Mouse (Mus musculus): Measurements from ENCODE around the gene Gm28374. TPM values are rescaled to one million over a fixed set of nuclear protein-coding genes. Genes with fewer than 3 reads are reported as not detected.
"Not testable (repeated sequence)": the region's sequence is repeated elsewhere in the genome, so short reads cannot be mapped to it uniquely, and the experiment has no call there.

Gene Gm28374
- 0.26 TPM for polyA plus RNA-seq (2012; fragmentation: generic; extraction: Trizol)

- no peaks in the 10 kb centered on the region for H3K36me3 ChIP-seq (ENCODE audit: control insufficient read depth, insufficient read depth)
- no peak within 1 kb of the TSS for H3K4me3 ChIP-seq
- TF ChIP-seq TCF12 (IDR thresholded peaks at IDR 0.05; ENCODE audit: insufficient read depth, poor library complexity, severe bottlenecking), result no peak
- TF ChIP-seq MAX (IDR thresholded peaks at IDR 0.05; ENCODE audit: low read depth), result no peak
- no peak for TF ChIP-seq MYOG (IDR thresholded peaks at IDR 0.05; ENCODE audit: control insufficient read depth in 1 of 3, insufficient read depth in 1 of 3, insufficient read length in 2 of 3, low read depth in 2 of 3)
- TF ChIP-seq MYOD1 (IDR thresholded peaks at IDR 0.05; ENCODE audit: control insufficient read depth in 1 of 3, insufficient read length in 2 of 3, low read depth in 2 of 3), result no peak
- no peak for TF ChIP-seq REST (IDR thresholded peaks at IDR 0.05; ENCODE audit: insufficient read depth, insufficient read length)
- TF ChIP-seq CEBPB (IDR thresholded peaks at IDR 0.05; ENCODE audit: insufficient read depth, poor library complexity, severe bottlenecking), result no peak
- no peak for TF ChIP-seq POLR2AphosphoS2 (IDR thresholded peaks at IDR 0.05; ENCODE audit: insufficient read length, low read depth)
- TF ChIP-seq USF1 (IDR thresholded peaks at IDR 0.05; ENCODE audit: low read depth), result no peak
- TF ChIP-seq E2F4 (IDR thresholded peaks at IDR 0.05; ENCODE audit: insufficient read depth), result no peak
- TF ChIP-seq SRF (IDR thresholded peaks at IDR 0.05; ENCODE audit: control insufficient read depth, insufficient read length, low read depth), result no peak
- TF ChIP-seq TCF3 (IDR thresholded peaks at IDR 0.05; ENCODE audit: insufficient read length, low read depth), result no peak
- TF ChIP-seq POLR2A (IDR thresholded peaks at IDR 0.05; ENCODE audit: insufficient read length, low read depth), result no peak
- H3ac ChIP-seq (ENCODE audit: control insufficient read depth, insufficient read length), result no peak within 1 kb of the TSS
- H3K79me2 ChIP-seq (ENCODE audit: control insufficient read depth, insufficient read depth), result peaks cover 37% of the 10 kb centered on the region
- H3K4me2 ChIP-seq (ENCODE audit: low read depth), result no peak within 1 kb of the TSS
- no peaks in the 10 kb centered on the region for H3K27me3 ChIP-seq (ENCODE audit: control insufficient read depth, insufficient read depth, insufficient read length)
Observed at GRCm38 (mm10) chr19:6082156-6082555, at the start of gene Gm28374. Gene Gm28374, minus strand, starts transcription at chr19:6082256.

GRCm38 (mm10) chr19:6130414-6131128, 48.5 kb upstream of the Gm28374 start:
- H3K27me3 ChIP-seq (ENCODE audit: control insufficient read depth, insufficient read depth, insufficient read length); H3K4me2 ChIP-seq (ENCODE audit: low read depth); H3K4me3 ChIP-seq; H3K36me3 ChIP-seq (ENCODE audit: control insufficient read depth, insufficient read depth); H3K79me2 ChIP-seq (ENCODE audit: control insufficient read depth, insufficient read depth); H3ac ChIP-seq (ENCODE audit: control insufficient read depth, insufficient read length): not testable (repeated sequence)

DNA sequence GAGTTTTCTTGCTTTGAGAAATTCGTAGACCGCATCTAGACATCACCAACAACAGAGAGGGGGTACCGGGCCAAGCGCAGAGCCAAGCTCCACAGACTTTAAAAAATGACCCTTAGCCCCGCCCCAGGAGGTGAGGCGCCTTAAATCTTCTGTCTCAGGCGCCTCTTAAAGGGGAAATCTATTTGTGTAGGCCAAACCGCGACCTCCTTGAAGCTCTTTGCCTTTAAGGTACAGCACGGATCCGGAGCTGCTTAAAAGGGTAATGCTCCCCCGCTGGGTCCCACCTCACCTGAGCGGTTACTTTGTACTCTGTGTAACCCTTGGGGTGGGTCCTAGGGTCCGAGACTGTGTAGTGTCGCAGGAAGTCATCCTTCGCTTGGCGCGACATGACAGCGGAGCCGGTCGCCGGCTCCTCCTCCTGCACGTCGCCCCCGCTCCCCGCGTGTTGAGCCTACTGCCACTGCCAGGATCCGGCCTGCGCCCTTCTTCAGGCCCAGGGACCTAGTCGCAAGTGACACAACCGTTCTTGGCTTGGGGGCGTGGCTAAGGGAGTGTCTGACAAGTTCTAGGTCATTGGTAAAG, 45.8 kb upstream of the Gm28374 start, which contains the start of gene Snx15:
TSS of gene Snx15 (minus strand) at position 545 of the 582 bp plus-strand sequence.
- Histone ChIP-seq H3K4me2 (ENCODE audit: low read depth) (peak within 1 kb of the TSS; percentile 84), H3ac (ENCODE audit: control insufficient read depth, insufficient read length) (no peak within 1 kb of the TSS), H3K4me3 (peak within 1 kb of the TSS; percentile 47), H3K27me3 (ENCODE audit: control insufficient read depth, insufficient read depth, insufficient read length) (no peaks in the 10 kb centered on the region), H3K36me3 (ENCODE audit: control insufficient read depth, insufficient read depth) (no peaks in the 10 kb centered on the region), H3K79me2 (ENCODE audit: control insufficient read depth, insufficient read depth) (no peaks in the 10 kb centered on the region)
- TF ChIP-seq CEBPB (IDR thresholded peaks at IDR 0.05; ENCODE audit: insufficient read depth, poor library complexity, severe bottlenecking) (no peak), MYOG (IDR thresholded peaks at IDR 0.05; ENCODE audit: control insufficient read depth in 1 of 3, insufficient read depth in 1 of 3, insufficient read length in 2 of 3, low read depth in 2 of 3) (peak in 1 of 3 experiments; percentile 11), E2F4 (IDR thresholded peaks at IDR 0.05; ENCODE audit: insufficient read depth) (no peak), MAX (IDR thresholded peaks at IDR 0.05; ENCODE audit: low read depth) (peak; percentile 3), TCF12 (IDR thresholded peaks at IDR 0.05; ENCODE audit: insufficient read depth, poor library complexity, severe bottlenecking) (no peak), TCF3 (IDR thresholded peaks at IDR 0.05; ENCODE audit: insufficient read length, low read depth) (no peak), POLR2A (IDR thresholded peaks at IDR 0.05; ENCODE audit: insufficient read length, low read depth) (peak; percentile 78), USF1 (IDR thresholded peaks at IDR 0.05; ENCODE audit: low read depth) (no peak), POLR2AphosphoS2 (IDR thresholded peaks at IDR 0.05; ENCODE audit: insufficient read length, low read depth) (peak; percentile 68)

GRCm38 (mm10) chr19:6126789-6127580, 44.9 kb upstream of the Gm28374 start:
- H3K4me2 ChIP-seq (ENCODE audit: low read depth), result peak overlapping the region; percentile 84
- H3K4me3 ChIP-seq, result peak overlapping the region; percentile 47
- H3K36me3 ChIP-seq (ENCODE audit: control insufficient read depth, insufficient read depth), result peaks cover 4% of the 10 kb centered on the region
- no peak for TF ChIP-seq POLR2AphosphoS2 (IDR thresholded peaks at IDR 0.05; ENCODE audit: insufficient read length, low read depth)
- TF ChIP-seq MYOG (IDR thresholded peaks at IDR 0.05; ENCODE audit: control insufficient read depth in 1 of 3, insufficient read depth in 1 of 3, insufficient read length in 2 of 3, low read depth in 2 of 3), result no peak
- no peak for TF ChIP-seq MAX (IDR thresholded peaks at IDR 0.05; ENCODE audit: low read depth)
- no peak for TF ChIP-seq MYOD1 (IDR thresholded peaks at IDR 0.05; ENCODE audit: control insufficient read depth in 1 of 3, insufficient read length in 2 of 3, low read depth in 2 of 3)
- no peak for TF ChIP-seq TCF12 (IDR thresholded peaks at IDR 0.05; ENCODE audit: insufficient read depth, poor library complexity, severe bottlenecking)
- no peaks in the 10 kb centered on the region for H3K27me3 ChIP-seq (ENCODE audit: control insufficient read depth, insufficient read depth, insufficient read length)
- no peaks in the 10 kb centered on the region for H3K79me2 ChIP-seq (ENCODE audit: control insufficient read depth, insufficient read depth)
- no peak overlapping the region for H3ac ChIP-seq (ENCODE audit: control insufficient read depth, insufficient read length)

DNA sequence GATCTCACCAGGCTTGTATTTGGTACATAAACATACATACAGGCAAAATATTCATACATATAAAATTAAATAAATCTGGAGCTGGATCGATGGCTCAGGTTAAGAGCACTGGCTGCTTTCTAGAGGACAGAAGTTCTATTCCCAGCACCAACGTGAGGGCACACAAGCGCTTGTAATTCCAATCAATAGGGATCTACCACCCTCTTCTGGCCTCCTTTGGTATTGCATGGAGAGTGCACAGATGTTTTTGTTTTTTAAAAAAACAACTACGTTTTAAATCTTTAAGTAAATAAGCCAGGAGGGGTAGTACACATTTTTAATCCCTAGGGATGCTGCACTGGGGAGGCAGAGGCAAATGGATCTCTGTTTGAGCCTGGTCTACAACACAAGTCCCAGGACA, 44.2 kb upstream of the Gm28374 start:
- H3K4me3 ChIP-seq, result no peak overlapping the region
- H3K36me3 ChIP-seq (ENCODE audit: control insufficient read depth, insufficient read depth), result peaks cover 4% of the 10 kb centered on the region
- no peak overlapping the region for H3ac ChIP-seq (ENCODE audit: control insufficient read depth, insufficient read length)
- no peaks in the 10 kb centered on the region for H3K27me3 ChIP-seq (ENCODE audit: control insufficient read depth, insufficient read depth, insufficient read length)
- TF ChIP-seq POLR2AphosphoS2 (IDR thresholded peaks at IDR 0.05; ENCODE audit: insufficient read length, low read depth) (no peak), MAX (IDR thresholded peaks at IDR 0.05; ENCODE audit: low read depth) (no peak), CEBPB (IDR thresholded peaks at IDR 0.05; ENCODE audit: insufficient read depth, poor library complexity, severe bottlenecking) (no peak), USF1 (IDR thresholded peaks at IDR 0.05; ENCODE audit: low read depth) (no peak), SRF (IDR thresholded peaks at IDR 0.05; ENCODE audit: control insufficient read depth, insufficient read length, low read depth) (no peak), TCF12 (IDR thresholded peaks at IDR 0.05; ENCODE audit: insufficient read depth, poor library complexity, severe bottlenecking) (no peak), MYOG (IDR thresholded peaks at IDR 0.05; ENCODE audit: control insufficient read depth in 1 of 3, insufficient read depth in 1 of 3, insufficient read length in 2 of 3, low read depth in 2 of 3) (no peak), TCF3 (IDR thresholded peaks at IDR 0.05; ENCODE audit: insufficient read length, low read depth) (no peak), MYOD1 (IDR thresholded peaks at IDR 0.05; ENCODE audit: control insufficient read depth in 1 of 3, insufficient read length in 2 of 3, low read depth in 2 of 3) (no peak), E2F4 (IDR thresholded peaks at IDR 0.05; ENCODE audit: insufficient read depth) (no peak), REST (IDR thresholded peaks at IDR 0.05; ENCODE audit: insufficient read depth, insufficient read length) (no peak), POLR2A (IDR thresholded peaks at IDR 0.05; ENCODE audit: insufficient read length, low read depth) (no peak)
- H3K79me2 ChIP-seq (ENCODE audit: control insufficient read depth, insufficient read depth), result no peaks in the 10 kb centered on the region
- no peak overlapping the region for H3K4me2 ChIP-seq (ENCODE audit: low read depth)

Measured in myocyte (in vitro differentiated cells).